Mouse (Mus musculus): ENCODE measurements at regions not wholly inside any gene's neighbourhood (a gene's known extent, or its start where the extent isn't known, plus 50 kb on each side); places are given as distances from the start of the nearest gene placed in this dataset.

- DNase-seq: no peak
These were observed 71.4 kb upstream of the Elovl5 start for GRCm38 (mm10) chr9:77845664-77846290.

- no peak for DNase-seq
These were observed 68.6 kb upstream of the Elovl5 start for GRCm38 (mm10) chr9:77848580-77848979.

- peak in 1 of 2 experiments; percentile 5 for DNase-seq
These were observed 67.8 kb upstream of the Elovl5 start for GRCm38 (mm10) chr9:77849343-77849742.

GRCm38 (mm10) chr9:77851336-77851735 lies 65.8 kb upstream of the Elovl5 start:
- DNase-seq: no peak

GRCm38 (mm10) chr9:77857091-77858058 lies 59.8 kb upstream of the Elovl5 start:
- DNase-seq: no peak

GRCm38 (mm10) chr9:77858127-77858794 lies 58.9 kb upstream of the Elovl5 start:
- no peak for DNase-seq
